Mouse (Mus musculus): ENCODE data around the gene Scd2.
"Not testable (repeated sequence)": the region's sequence is repeated elsewhere in the genome, so short reads cannot be mapped to it uniquely, and the experiment has no call there.

Scd2 gene

GRCm38 (mm10) chr19:44311306-44312006 is 18.0 kb downstream of the Scd2 start:
- in situ Hi-C loops (cut with MboI, MseI): no loop called here

DNA sequence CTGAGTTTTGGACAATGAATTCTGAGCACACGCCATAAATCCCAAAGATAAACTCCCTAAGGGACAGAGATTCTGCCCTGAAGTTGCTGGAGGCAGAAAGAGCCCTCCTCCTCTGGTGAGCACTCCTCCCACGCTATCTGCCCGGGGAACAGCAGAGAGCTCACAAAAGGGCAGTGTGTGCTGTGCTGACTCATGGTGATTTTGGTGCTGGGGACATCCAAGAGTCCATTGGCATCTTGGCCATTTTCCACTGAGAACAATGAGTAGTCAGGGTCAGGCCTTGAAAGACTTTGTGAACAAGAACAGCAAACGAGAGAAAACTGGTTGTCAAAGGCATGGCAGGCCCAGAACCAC is 18.5 kb downstream of the Scd2 start:
- in situ Hi-C loops (cut with MboI, MseI): no loop called here

- in situ Hi-C loops (cut with MboI, MseI): no loop called here
These were observed 19.6 kb downstream of the Scd2 start for GRCm38 (mm10) chr19:44313066-44313465.

- in situ Hi-C loops (cut with MboI, MseI): no loop called here
These were observed 20.9 kb downstream of the Scd2 start for GRCm38 (mm10) chr19:44314327-44314759.

GRCm38 (mm10) chr19:44314871-44315414 is 21.5 kb downstream of the Scd2 start:
- in situ Hi-C loops (cut with MboI, MseI): no loop called here

DNA sequence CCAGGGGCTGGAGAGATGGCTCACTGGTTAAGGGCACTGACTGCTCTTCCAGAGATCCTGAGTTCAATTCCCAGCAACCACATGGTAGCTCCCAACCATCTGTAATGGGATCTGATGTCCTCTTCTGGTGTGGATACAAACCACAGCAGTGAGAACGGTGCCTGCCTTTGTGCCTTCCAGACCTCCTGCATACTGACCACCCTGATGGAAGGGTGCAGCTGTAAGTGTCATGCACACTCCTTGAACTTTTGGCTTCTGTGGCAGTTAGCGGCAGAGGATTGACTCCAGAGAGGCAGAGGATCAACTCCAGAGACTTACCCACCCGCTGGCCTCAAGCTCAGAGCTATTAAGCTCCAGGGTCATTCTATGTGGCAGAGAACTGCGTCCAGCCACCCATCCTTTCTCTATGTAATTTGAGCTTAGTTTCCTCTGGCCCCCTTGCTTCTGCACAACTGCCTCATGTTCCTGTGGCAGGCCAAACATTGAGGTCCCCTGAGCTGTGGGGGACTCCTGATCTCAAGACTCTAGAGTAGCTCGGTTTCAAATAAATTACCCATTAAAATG is 23.4 kb downstream of the Scd2 start:
- in situ Hi-C loops (cut with MboI, MseI): no loop called here

- in situ Hi-C loops (cut with MboI, MseI): no loop called here
These were observed 23.9 kb downstream of the Scd2 start for GRCm38 (mm10) chr19:44317391-44317790.

DNA sequence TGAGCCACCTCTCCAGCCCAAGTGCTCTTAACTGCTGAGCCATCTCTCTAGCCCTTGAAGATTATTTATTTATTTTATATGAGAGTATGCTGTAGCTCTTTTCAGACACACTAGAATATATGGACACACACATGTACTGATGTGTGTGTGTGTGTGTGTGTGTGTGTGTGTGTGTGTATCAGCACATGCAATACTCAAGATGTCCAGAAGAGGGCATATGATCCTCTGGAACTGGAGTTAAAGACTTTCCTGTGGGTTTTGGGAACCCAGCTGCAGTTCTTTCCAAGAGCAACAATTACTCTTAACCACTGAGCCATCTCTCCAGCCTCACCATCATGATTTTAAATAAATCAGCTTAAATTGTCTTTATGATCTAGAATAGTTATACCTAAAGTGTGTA is 25.1 kb downstream of the Scd2 start:
- in situ Hi-C loops (cut with MboI, MseI): no loop called here

GRCm38 (mm10) chr19:44320316-44320715 is 26.8 kb downstream of the Scd2 start:
- in situ Hi-C loops (cut with MboI, MseI): no loop called here

GRCm38 (mm10) chr19:44321201-44321600 is 27.7 kb downstream of the Scd2 start:
- in situ Hi-C loops (cut with MboI, MseI): no loop called here

GRCm38 (mm10) chr19:44321631-44322030 is 28.2 kb downstream of the Scd2 start:
- in situ Hi-C loops (cut with MboI, MseI): no loop called here

DNA sequence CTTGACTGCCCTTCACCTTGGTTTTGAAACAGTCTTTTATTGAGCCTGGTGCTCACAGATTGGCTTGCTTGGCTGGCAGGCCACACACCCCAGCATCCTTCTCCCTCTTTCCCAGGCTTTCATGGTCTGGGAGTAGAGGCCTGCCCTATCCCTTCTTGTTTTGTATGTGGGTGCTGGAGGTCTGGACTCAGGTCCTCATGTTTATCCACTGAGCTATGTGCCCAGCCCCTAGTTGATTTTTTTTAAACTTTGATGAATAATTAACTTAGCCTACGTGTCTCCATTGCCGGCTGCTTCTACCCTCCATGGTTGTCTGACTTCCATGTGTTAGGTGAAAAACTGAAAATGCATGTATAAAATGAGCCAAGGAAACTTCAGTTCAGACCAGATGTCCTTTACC is 36.1 kb downstream of the Scd2 start:
- in situ Hi-C loops (cut with MboI, MseI): no loop called here

DNA sequence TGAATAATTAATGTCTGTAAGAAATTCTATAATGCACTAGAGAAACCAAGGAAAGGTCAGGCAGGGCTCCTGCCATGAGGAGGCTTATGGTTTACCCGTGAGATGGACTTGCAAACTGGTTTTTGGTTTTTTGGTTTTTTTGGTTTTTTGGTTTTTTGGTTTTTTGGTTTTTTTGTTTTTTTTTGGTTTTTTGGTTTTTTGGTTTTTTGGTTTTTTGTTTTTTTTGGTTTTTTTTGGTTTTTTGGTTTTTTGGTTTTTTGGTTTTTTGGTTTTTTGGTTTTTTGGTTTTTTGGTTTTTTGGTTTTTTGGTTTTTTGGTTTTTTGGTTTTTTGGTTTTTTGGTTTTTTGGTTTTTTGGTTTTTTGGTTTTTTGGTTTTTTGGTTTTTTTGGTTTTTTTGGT is 37.7 kb downstream of the Scd2 start:
- in situ Hi-C loops (cut with MboI, MseI): not testable (repeated sequence)

GRCm38 (mm10) chr19:44331911-44332310 is 38.4 kb downstream of the Scd2 start:
- in situ Hi-C loops (cut with MboI, MseI): no loop called here

DNA sequence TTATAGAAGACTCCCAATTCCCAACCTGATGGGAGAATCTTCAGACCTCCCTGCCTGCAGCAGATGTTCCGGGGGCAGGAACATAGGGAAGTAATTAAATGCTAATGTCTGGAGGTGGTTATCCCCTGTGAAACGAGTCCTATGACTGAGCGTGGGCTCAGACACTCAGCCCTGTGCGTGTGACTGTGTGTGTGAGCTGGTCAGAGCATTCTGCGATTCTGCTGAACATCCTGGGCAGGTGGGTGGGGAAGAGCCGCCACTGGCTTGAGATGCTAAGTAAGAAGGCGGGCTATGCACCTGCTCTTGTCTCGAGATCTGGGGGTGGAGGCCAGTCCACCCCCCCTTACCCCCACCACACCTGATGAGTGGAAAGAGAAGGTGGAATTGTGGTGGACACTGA is 38.9 kb downstream of the Scd2 start:
- in situ Hi-C loops (cut with MboI, MseI): no loop called here

DNA sequence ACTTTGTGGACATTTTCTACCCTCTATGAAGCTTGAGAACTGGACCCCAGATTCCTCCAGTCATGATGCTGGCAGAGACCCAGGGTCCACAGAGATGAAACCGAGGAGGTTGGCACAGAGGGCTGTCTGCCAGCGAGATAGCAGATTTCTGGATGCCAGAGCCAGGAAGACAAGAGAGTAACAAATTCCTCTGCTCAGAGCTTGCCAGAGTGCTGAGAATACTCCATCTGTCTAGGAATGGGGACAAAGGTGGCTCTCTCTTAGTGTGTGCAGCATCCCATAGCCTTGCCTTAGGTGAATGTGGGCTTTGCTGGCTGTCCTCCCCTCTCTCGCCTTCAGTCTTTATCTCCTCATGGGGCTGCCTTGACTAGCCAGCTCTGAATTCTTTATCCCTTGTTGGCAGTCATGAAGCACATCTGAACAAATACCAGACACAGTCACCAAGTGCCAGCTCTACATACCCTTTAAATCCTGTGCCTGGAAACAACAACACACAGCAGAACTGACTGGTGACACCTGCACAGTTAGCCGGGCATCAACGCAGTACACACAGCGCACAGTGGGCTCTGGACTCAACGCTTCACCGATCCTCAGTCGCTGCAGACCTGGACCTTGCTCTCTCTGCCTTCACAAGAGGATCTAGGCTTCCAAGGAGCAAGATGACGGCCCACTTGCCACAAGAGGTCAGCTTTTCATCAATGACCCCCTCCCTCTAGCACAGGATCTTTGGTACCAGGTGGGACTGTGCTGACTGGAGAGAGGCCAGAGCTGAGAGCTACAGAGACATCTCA is 39.6 kb downstream of the Scd2 start, which contains the start of gene Scd4:
Scd4 (plus strand) TSS at position 260 of the 791 bp plus-strand sequence.
- in situ Hi-C loops (cut with MboI, MseI): no loop called here

GRCm38 (mm10) chr19:44333991-44334390 is 40.5 kb downstream of the Scd2 start:
- in situ Hi-C loops (cut with MboI, MseI): no loop called here

GRCm38 (mm10) chr19:44335876-44336662 is 42.6 kb downstream of the Scd2 start:
- in situ Hi-C loops (cut with MboI, MseI): no loop called here

DNA sequence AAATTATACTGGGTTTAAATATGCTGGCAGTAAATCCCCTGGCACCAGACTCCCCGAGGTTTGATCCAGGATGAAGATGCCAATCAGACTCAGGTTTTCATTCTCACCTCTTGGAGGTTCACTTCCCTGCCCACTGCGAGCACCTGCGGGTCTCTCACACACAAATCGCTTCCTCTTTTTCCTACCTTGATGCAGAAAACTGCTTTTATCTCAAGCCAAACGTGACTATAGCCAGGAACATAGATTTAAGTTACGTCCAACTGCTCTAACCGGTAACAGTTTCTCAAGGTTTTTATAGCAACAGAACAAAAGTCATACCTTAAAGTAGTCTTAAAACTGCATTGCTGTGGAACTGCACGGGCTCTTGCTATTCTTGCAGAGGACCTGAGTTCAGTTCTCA is 56.2 kb downstream of the Scd2 start:
- in situ Hi-C loops (cut with MboI, MseI): no loop called here

DNA sequence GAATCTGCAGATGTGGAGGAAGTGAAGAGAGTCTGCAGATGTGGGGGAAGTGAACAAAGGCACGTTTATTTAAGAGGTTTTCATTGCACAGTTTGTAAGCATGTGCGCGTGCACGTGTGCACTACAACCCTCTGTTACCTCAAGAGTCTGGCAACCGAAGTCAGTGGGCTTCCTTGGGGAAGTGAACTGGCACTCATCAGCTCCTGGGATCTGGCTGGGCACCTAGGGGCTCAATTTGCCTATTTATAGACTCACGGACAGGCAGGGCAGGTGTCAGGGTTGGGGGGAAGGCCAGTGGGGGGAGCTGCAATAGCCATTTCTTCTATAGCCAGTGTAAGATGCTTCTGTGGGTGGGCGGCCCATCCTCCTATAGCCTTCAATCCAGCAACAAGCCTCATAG is 58.3 kb downstream of the Scd2 start:
- in situ Hi-C loops (cut with MboI, MseI): no loop called here

All from T-helper 1 cell (primary cell).